Mouse (Mus musculus): ENCODE results near the gene Ripor3. TPM values are rescaled to one million over a fixed set of nuclear protein-coding genes. Genes with fewer than 3 reads are reported as not detected.

Ripor3 gene
- total and polyA plus RNA-seq, 3 experiments: 1.9 to 6.9 (median 6.5) TPM

- ATAC-seq (ENCODE audit: extremely low read depth, insufficient number of reproducible peaks, low FRiP score, poor library complexity, severe bottlenecking): no peak
- TF ChIP-seq GATA2 (IDR thresholded peaks at IDR 0.05; ENCODE audit: borderline replicate concordance, low read depth, low read length) (no peak), GATA1 (IDR thresholded peaks at IDR 0.05; ENCODE audit: borderline replicate concordance, low read length) (no peak), TAL1 (conservative IDR thresholded peaks at IDR 0.05; ENCODE audit: low read depth, low read length) (no peak), POLR2AphosphoS5 (IDR thresholded peaks at IDR 0.05; ENCODE audit: insufficient replicate concordance, low read depth, low read length) (no peak), CTCF (IDR thresholded peaks at IDR 0.05; ENCODE audit: low read depth, low read length) (no peak)
- Histone ChIP-seq H3K4me3 (ENCODE audit: low read depth, low read length) (no peak overlapping the region), H3K36me3 (replicated peaks) (no peaks in the 10 kb centered on the region), H3K27me3 (ENCODE audit: insufficient read depth, low read length) (peaks cover 12% of the 10 kb centered on the region; the same call in 1 of the 2 replicates), H3K4me1 (ENCODE audit: insufficient read depth, low read depth, low read length) (no peaks in the 10 kb centered on the region; the same call in 1 of the 2 replicates), H3K9me3 (replicated peaks) (no peaks in the 10 kb centered on the region)
- no peak for DNase-seq (ENCODE audit: low spot score)
These were observed 4.8 kb downstream of the Ripor3 start for GRCm38 (mm10) chr2:168005616-168006015.

DNA sequence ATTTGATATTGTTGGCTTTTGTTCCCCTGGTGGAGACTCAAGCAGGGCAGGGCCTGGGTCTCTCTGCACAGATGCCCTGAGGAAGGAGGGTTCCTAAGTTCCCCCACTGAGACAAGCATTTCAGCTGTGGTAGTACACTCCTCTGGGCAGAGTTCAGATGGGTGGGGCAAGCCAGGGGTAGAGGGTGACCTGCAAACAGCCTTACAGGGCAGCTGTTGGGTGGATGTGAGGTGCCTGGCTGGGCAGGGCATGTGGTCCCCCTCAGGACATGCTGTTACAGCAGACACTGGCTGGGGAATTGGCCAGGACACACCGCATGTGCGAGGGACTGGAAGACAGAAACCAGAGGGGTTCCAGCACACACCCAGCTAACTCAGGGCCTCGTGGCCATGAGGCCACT lies 5.4 kb downstream of the Ripor3 start:
- ATAC-seq (ENCODE audit: extremely low read depth, insufficient number of reproducible peaks, low FRiP score, poor library complexity, severe bottlenecking): no peak
- DNase-seq (ENCODE audit: low spot score): no peak
- peaks cover 8% of the 10 kb centered on the region; the same call in 1 of the 2 replicates for H3K27me3 ChIP-seq (ENCODE audit: insufficient read depth, low read length)
- H3K9me3 ChIP-seq (replicated peaks): no peaks in the 10 kb centered on the region
- no peaks in the 10 kb centered on the region for H3K36me3 ChIP-seq (replicated peaks)
- no peaks in the 10 kb centered on the region; the same call in 1 of the 2 replicates for H3K4me1 ChIP-seq (ENCODE audit: insufficient read depth, low read depth, low read length)
- H3K4me3 ChIP-seq (ENCODE audit: low read depth, low read length): no peak overlapping the region
- no peak for TF ChIP-seq CTCF (IDR thresholded peaks at IDR 0.05; ENCODE audit: low read depth, low read length)
- no peak for TF ChIP-seq POLR2AphosphoS5 (IDR thresholded peaks at IDR 0.05; ENCODE audit: insufficient replicate concordance, low read depth, low read length)

DNA sequence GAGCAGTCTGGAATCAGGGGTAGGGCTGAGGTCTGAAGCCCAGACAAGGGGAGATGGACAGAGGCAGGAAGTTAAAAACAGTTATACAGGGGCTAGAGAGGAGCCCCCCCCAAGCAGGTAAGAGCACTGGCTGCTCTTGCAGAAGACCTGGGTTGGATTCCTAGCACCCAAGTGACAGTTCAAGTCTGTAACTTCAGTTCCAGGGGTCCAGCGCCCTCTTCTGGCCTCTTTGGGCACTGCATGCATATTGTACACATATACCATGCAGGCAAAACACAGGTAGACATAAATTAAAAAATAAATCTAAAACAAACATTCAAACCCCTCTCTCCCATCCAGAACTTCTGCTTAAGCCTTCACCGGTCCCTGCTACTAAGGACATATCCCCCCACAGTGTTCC lies 6.0 kb downstream of the Ripor3 start:
- TF ChIP-seq TAL1 (conservative IDR thresholded peaks at IDR 0.05; ENCODE audit: low read depth, low read length) (no peak), GATA1 (IDR thresholded peaks at IDR 0.05; ENCODE audit: borderline replicate concordance, low read length) (no peak), CTCF (IDR thresholded peaks at IDR 0.05; ENCODE audit: low read depth, low read length) (peak; percentile 55; the same call in 1 of the 2 replicates)
- ATAC-seq (ENCODE audit: extremely low read depth, insufficient number of reproducible peaks, low FRiP score, poor library complexity, severe bottlenecking) (no peak), DNase-seq (ENCODE audit: low spot score) (no peak)
- Histone ChIP-seq H3K9me3 (replicated peaks) (no peaks in the 10 kb centered on the region), H3K4me3 (ENCODE audit: low read depth, low read length) (no peak overlapping the region), H3K36me3 (replicated peaks) (no peaks in the 10 kb centered on the region), H3K4me1 (ENCODE audit: insufficient read depth, low read depth, low read length) (no peaks in the 10 kb centered on the region; the same call in 1 of the 2 replicates), H3K27me3 (ENCODE audit: insufficient read depth, low read length) (peaks cover 10% of the 10 kb centered on the region; the same call in 1 of the 2 replicates)

GRCm38 (mm10) chr2:168003431-168003830 lies 7.0 kb downstream of the Ripor3 start:
- Histone ChIP-seq H3K27me3 (ENCODE audit: insufficient read depth, low read length) (peaks cover 6% of the 10 kb centered on the region; the same call in 1 of the 2 replicates), H3K4me1 (ENCODE audit: insufficient read depth, low read depth, low read length) (no peaks in the 10 kb centered on the region; the same call in 1 of the 2 replicates), H3K36me3 (replicated peaks) (no peaks in the 10 kb centered on the region), H3K9me3 (replicated peaks) (no peaks in the 10 kb centered on the region), H3K4me3 (ENCODE audit: low read depth, low read length) (no peak overlapping the region)
- TF ChIP-seq TAL1 (conservative IDR thresholded peaks at IDR 0.05; ENCODE audit: low read depth, low read length) (no peak), CTCF (IDR thresholded peaks at IDR 0.05; ENCODE audit: low read depth, low read length) (no peak), GATA2 (IDR thresholded peaks at IDR 0.05; ENCODE audit: borderline replicate concordance, low read depth, low read length) (no peak), GATA1 (IDR thresholded peaks at IDR 0.05; ENCODE audit: borderline replicate concordance, low read length) (no peak), POLR2AphosphoS5 (IDR thresholded peaks at IDR 0.05; ENCODE audit: insufficient replicate concordance, low read depth, low read length) (no peak)
- ATAC-seq (ENCODE audit: extremely low read depth, insufficient number of reproducible peaks, low FRiP score, poor library complexity, severe bottlenecking) (no peak), DNase-seq (ENCODE audit: low spot score) (no peak)

GRCm38 (mm10) chr2:168002884-168003283 lies 7.5 kb downstream of the Ripor3 start:
- Histone ChIP-seq H3K4me1 (ENCODE audit: insufficient read depth, low read depth, low read length) (no peaks in the 10 kb centered on the region; the same call in 1 of the 2 replicates), H3K4me3 (ENCODE audit: low read depth, low read length) (no peak overlapping the region), H3K9me3 (replicated peaks) (no peaks in the 10 kb centered on the region), H3K27me3 (ENCODE audit: insufficient read depth, low read length) (peaks cover 6% of the 10 kb centered on the region), H3K36me3 (replicated peaks) (no peaks in the 10 kb centered on the region)
- no peak for TF ChIP-seq CTCF (IDR thresholded peaks at IDR 0.05; ENCODE audit: low read depth, low read length)
- TF ChIP-seq TAL1 (conservative IDR thresholded peaks at IDR 0.05; ENCODE audit: low read depth, low read length): no peak
- TF ChIP-seq GATA1 (IDR thresholded peaks at IDR 0.05; ENCODE audit: borderline replicate concordance, low read length): no peak
- no peak for TF ChIP-seq GATA2 (IDR thresholded peaks at IDR 0.05; ENCODE audit: borderline replicate concordance, low read depth, low read length)
- TF ChIP-seq POLR2AphosphoS5 (IDR thresholded peaks at IDR 0.05; ENCODE audit: insufficient replicate concordance, low read depth, low read length): no peak
- no peak for DNase-seq (ENCODE audit: low spot score)
- ATAC-seq (ENCODE audit: extremely low read depth, insufficient number of reproducible peaks, low FRiP score, poor library complexity, severe bottlenecking): no peak

GRCm38 (mm10) chr2:168002188-168002587 lies 8.2 kb downstream of the Ripor3 start:
- DNase-seq (ENCODE audit: low spot score) (no peak), ATAC-seq (ENCODE audit: extremely low read depth, insufficient number of reproducible peaks, low FRiP score, poor library complexity, severe bottlenecking) (no peak)
- Histone ChIP-seq H3K4me1 (ENCODE audit: insufficient read depth, low read depth, low read length) (peaks cover 4% of the 10 kb centered on the region), H3K9me3 (replicated peaks) (no peaks in the 10 kb centered on the region), H3K36me3 (replicated peaks) (no peaks in the 10 kb centered on the region), H3K27me3 (ENCODE audit: insufficient read depth, low read length) (peaks cover 11% of the 10 kb centered on the region), H3K4me3 (ENCODE audit: low read depth, low read length) (no peak overlapping the region)
- TF ChIP-seq GATA2 (IDR thresholded peaks at IDR 0.05; ENCODE audit: borderline replicate concordance, low read depth, low read length): no peak
- no peak for TF ChIP-seq POLR2AphosphoS5 (IDR thresholded peaks at IDR 0.05; ENCODE audit: insufficient replicate concordance, low read depth, low read length)
- no peak for TF ChIP-seq GATA1 (IDR thresholded peaks at IDR 0.05; ENCODE audit: borderline replicate concordance, low read length)
- no peak for TF ChIP-seq TAL1 (conservative IDR thresholded peaks at IDR 0.05; ENCODE audit: low read depth, low read length)
- TF ChIP-seq CTCF (IDR thresholded peaks at IDR 0.05; ENCODE audit: low read depth, low read length): no peak

Data from G1E (cell line).